Mouse (Mus musculus): ENCODE measurements at regions not wholly inside any gene's neighbourhood (a gene's known extent, or its start where the extent isn't known, plus 50 kb on each side); places are given as distances from the start of the nearest gene placed in this dataset.
A peak's percentile ranks its signal among the peaks of the same experiment; 100 is the strongest.
"Not testable (repeated sequence)": the region's sequence is repeated elsewhere in the genome, so short reads cannot be mapped to it uniquely, and the experiment has no call there.

GRCm38 (mm10) chr10:86636953-86637376, 68.3 kb downstream of the Hsp90b1 start:
- DNase-seq (ENCODE audit: low spot score) = peak; percentile 89

GRCm38 (mm10) chr10:86636515-86636914, 68.8 kb downstream of the Hsp90b1 start:
- DNase-seq (ENCODE audit: low spot score) = not testable (repeated sequence)

DNA sequence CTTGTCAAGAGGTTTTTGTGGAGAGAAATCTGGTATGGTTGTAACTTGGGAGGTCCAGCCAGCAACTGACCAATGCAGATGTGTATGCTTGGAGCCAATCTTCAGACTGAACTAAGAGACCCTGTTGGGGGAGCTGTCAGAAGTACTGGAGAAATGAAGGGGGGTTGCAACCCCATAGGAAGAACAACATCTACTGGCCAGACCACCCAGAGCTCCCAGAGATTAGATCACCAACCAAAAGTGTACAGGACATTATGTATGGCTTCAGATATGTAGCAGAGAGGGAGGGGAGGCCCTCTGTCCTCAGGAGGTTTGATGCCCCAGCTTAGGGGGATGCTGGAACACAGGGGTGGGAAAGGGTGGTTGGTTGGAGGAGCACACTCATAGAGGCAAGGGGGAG, 78.6 kb downstream of the Hsp90b1 start:
- DNase-seq (ENCODE audit: low spot score) = not testable (repeated sequence)

- not testable (repeated sequence) for DNase-seq (ENCODE audit: low spot score)
Observed at GRCm38 (mm10) chr10:86617958-86618664, 87.2 kb downstream of the Hsp90b1 start.

- not testable (repeated sequence) for DNase-seq (ENCODE audit: low spot score)
Observed at GRCm38 (mm10) chr10:86612341-86612740, 93.0 kb downstream of the Hsp90b1 start.

GRCm38 (mm10) chr10:86610027-86610426, 95.3 kb downstream of the Hsp90b1 start:
- DNase-seq (ENCODE audit: low spot score) = peak; percentile 21

DNA sequence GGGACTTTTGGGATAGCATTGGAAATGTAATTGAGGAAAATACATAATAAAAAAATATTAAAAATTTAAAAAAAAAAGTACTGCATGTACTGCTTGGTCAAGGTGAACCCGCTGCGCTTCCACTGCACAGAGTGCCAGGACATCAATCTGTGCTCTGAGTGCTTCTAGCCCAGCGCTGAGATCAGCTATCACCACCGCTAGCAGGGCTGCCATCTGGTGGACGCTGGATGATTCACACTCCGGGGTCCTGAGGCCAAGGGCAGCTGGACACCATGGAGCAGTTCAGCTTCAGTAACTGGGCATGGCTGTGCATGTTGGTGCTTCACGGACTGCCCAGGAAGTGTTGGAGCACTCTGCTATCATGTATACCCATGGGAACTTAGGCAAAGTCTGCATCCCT, 102.1 kb upstream of the Syn3 start:
- peak; percentile 19 for DNase-seq (ENCODE audit: low spot score)

- DNase-seq (ENCODE audit: low spot score) = not testable (repeated sequence)
Observed at GRCm38 (mm10) chr10:86599991-86600390, 101.3 kb upstream of the Syn3 start.

DNA sequence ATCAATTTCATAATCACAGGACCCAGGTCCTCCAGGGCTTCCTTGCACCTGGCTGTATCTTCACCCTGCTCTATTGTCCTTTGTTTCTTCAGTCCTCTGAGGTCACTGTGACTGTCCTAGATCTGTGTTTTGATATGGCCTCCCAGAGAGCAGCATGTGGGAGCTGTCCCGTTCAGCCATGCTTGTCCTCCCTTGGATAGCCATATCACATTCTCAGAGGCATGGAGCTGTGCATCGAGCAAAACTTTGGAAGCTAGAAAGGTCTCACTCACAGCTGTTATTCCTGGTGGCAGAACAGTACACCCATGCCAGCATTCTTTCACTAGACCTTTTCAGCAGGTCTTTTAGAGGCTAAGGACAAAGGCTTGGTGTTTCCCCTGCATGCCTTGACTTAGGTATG, 91.5 kb upstream of the Syn3 start:
- DNase-seq (ENCODE audit: low spot score) = not testable (repeated sequence)

DNA sequence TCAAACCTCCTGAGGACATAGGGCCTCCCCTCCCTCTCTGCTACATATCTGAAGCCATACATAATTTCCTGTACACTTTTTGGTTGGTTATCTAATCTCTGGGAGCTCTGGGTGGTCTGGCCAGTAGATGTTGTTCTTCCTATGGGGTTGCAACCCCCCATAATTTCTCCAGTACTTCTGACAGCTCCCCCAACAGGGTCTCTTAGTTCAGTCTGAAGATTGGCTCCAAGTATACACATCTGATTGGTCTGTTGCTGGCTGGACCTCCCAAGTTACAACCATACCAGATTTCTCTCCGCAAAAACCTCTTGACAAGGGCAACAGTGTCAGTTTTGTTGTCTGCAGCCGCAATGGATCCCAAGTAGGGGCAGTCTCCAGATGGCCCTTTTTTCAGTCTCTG, 68.2 kb upstream of the Syn3 start:
- not testable (repeated sequence) for DNase-seq (ENCODE audit: low spot score)

DNA sequence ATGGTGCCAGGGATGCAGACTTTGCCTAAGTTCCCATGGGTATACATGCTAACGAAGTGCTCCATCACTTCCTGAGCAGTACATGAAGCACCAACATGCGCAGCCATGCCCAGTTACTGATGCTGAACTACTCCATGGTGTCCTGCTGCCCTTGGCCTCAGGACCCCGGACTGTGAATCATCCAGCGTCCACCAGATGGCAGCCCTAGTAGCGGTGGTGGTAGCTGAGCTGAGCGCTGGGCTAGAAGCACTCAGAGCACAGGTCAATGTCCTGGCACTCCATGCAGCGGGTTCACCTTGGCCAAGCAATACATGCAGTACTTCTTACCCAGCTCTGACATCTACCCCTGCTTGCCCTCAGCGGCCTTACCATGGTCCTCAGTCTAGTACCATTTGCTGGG, 57.1 kb upstream of the Syn3 start:
- DNase-seq (ENCODE audit: low spot score) = peak; percentile 5
